Mouse (Mus musculus) olfactory bulb, adult 2 months (tissue): ENCODE data around the gene Isg20. TPM values are rescaled to one million over a fixed set of nuclear protein-coding genes. Genes with fewer than 3 reads are reported as not detected.

Experiments
- H3K27ac ChIP-seq: fragments of 200-500 bp; 2 replicates; pipeline ENCODE4 v1.5.1; 2012; ENCODE audit warnings: low read depth, low read length; ENCODE audit not compliant: insufficient read depth
- H3K4me1 ChIP-seq: fragments of 200-500 bp; 2 replicates; pipeline ENCODE4 v1.6.1; 2012; ENCODE audit warnings: low read length; ENCODE audit not compliant: control insufficient read depth, insufficient read depth
- H3K4me3 ChIP-seq: fragments of 200-500 bp; 2 replicates; pipeline ENCODE4 v1.5.1; 2012; ENCODE audit warnings: mild to moderate bottlenecking, low read depth, low read length, moderate library complexity; ENCODE audit not compliant: insufficient read depth
- CTCF ChIP-seq: fragments of 200-500 bp; IDR thresholded peaks from 2 replicates; pipeline ENCODE4 v1.5.1; 2012; ENCODE audit warnings: low read depth, mild to moderate bottlenecking, low read length, moderate library complexity; ENCODE audit not compliant: insufficient read depth
- POLR2A ChIP-seq: fragments of 200-500 bp; IDR thresholded peaks from 2 replicates; pipeline ENCODE4 v1.6.1; 2012; ENCODE audit warnings: mild to moderate bottlenecking, low read depth, low read length, moderate library complexity; ENCODE audit not compliant: insufficient read depth
- WGBS: fragments of 180-500 bp; shearing (Covaris S2); methylation state at CpG from one replicate; pipeline ENCODE4 v1.1.7; 2018; 5-methylcytosine and 5-hydroxymethylcytosine counted together
- polyA plus RNA-seq: library from polyadenylated mRNA; stranded (reverse); fragments of >200 nt; gene quantifications from 2 replicates; pipeline ENCODE4 v1.2.4, GENCODE M21; 2012; ENCODE audit warnings: low replicate concordance; ENCODE audit not compliant: missing spikeins, insufficient read depth, insufficient read length

Isg20 gene
- polyA plus RNA-seq, 1 experiment: not detected

DNA sequence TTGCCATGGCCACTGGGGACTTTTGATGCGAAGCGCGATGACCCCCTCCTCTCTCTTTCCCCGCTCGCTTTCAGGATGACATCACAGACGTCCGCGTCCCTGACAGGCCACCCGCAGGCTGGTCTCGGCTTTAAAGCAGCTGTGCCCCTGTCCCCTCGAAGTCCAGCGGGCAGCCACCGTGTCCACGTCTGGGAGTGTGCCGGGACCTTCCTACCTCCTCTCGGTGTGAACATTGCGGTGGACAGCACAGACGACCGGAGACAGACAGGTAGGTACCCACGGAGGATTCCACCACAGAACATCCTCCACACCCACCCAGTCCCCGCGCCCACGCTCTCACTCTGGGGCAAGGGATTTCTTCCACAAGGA is 30.8 kb upstream of the Isg20 start:
- H3K4me1 ChIP-seq: peaks cover 36% of the 10 kb centered on the region
- H3K4me3 ChIP-seq: peak overlapping the region; percentile 65
- 0 out of 2 replicates have a peak, but pooled peaks have one; percentile 17 for TF ChIP-seq POLR2A
- TF ChIP-seq CTCF: no peak
- peak overlapping the region; percentile 47; the same call in 1 of the 2 replicates for H3K27ac ChIP-seq
- 1% methylated on average over 23 of the region's 23 CpGs for WGBS

DNA sequence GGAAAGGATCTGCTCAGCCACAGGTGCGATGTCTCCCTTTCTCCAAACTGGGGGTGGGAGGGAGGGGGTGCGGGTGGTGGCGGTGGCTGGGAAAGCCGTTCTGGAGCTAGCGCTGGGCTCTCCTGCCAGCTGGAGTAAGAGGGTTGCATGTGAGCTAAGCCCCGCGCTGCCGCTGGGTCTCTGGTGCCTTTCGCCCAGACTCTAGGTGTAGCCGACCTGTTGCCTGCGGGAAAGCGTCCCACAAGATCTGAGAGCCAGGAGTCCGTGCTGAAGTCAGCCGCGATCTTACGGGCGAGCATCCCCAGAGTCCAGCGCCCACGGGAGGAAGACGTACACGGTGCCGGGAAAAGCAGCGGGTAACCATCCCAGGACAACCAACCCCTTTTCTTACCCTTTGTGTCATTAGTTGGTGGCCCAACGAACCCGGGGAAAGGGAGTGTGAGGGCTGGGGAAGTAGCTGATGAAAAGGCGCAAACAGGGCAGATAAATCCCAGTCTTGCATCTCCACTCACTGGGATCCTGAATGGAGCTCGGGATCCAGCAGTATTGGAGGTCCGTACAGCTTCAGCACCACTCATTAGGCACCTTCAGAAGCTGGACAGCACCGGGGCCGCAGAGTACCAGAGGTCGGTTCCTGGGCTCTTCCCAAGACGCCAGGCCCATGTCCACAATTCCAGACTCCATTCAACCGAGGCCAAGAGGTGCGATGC is 30.1 kb upstream of the Isg20 start:
- 1% methylated on average over 34 of the region's 34 CpGs for WGBS
- H3K4me3 ChIP-seq: peak overlapping the region; percentile 65
- H3K4me1 ChIP-seq: peaks cover 43% of the 10 kb centered on the region
- TF ChIP-seq CTCF (no peak), POLR2A (no peak)
- H3K27ac ChIP-seq: no peak overlapping the region

DNA sequence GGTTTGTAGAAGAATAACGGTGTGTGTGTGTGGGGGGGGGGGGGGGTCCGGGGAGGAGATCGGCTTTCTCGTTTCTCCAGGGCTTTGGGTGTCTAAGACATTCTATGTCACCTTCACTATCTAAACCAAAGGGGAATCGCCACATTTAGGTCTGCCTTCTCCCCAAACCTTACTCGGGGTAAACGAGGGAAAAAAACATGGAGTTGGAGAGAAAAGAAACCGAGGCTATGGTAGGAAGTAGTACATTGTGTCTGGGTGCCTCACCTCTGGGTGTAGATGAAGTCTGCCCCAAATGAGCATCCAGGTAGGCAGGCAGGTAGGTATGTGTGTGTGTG is 29.5 kb upstream of the Isg20 start:
- TF ChIP-seq CTCF (no peak), POLR2A (no peak)
- peak overlapping the region; percentile 65 for H3K4me3 ChIP-seq
- H3K4me1 ChIP-seq: peaks cover 43% of the 10 kb centered on the region
- no peak overlapping the region for H3K27ac ChIP-seq
- 5% methylated on average over 8 of the region's 8 CpGs for WGBS

DNA sequence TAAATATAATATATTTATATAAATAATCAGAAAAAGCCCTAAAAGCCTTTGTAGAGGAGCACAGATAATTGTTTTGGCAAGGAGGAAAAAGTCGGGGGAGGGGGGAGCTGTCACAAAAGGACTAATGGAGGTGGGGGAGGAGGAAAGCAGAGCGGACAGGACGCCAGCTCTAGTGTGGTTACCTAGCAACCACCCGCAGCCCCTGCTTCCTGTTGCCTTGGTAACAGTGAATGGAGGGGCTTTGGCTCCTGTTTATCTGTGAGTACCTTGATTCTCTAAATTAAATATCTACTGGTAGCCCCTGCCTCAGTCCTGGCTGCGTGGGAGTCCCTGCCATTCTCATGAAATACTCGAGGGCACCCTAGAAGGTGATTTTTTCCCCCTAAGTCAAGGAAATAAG is 29.1 kb upstream of the Isg20 start:
- Histone ChIP-seq H3K4me1 (peaks cover 43% of the 10 kb centered on the region), H3K27ac (no peak overlapping the region)
- 8% methylated on average over 6 of the region's 6 CpGs for WGBS

DNA sequence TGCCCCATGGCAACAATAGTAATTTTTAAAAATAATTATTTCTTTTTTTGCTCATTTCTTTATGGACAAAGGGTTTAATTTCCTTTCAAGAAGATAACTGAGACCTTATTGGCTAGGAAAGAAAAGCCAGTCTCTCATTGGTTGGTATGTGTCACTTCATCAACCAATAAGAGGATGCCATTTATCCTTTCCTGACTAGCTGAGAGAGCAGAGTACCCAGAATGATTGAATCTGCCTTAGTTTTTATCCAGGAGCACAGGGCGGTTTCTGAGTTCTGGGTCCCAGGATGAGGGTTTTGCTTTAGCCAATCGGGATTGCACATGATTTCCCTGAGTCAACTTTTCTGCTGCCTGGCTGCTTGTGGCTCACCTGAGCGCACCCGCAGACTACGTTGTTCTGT is 27.8 kb upstream of the Isg20 start:
- H3K4me3 ChIP-seq: no peak overlapping the region
- H3K4me1 ChIP-seq: peaks cover 43% of the 10 kb centered on the region
- no peak overlapping the region for H3K27ac ChIP-seq
- WGBS: 82% methylated on average over 5 of the region's 5 CpGs
- TF ChIP-seq POLR2A: no peak
- no peak for TF ChIP-seq CTCF

More for the DNA sequence above, 29.1 kb upstream of the Isg20 start:
- no peak for TF ChIP-seq CTCF
- no peak for TF ChIP-seq POLR2A
- H3K4me3 ChIP-seq: peak overlapping the region; percentile 25

DNA sequence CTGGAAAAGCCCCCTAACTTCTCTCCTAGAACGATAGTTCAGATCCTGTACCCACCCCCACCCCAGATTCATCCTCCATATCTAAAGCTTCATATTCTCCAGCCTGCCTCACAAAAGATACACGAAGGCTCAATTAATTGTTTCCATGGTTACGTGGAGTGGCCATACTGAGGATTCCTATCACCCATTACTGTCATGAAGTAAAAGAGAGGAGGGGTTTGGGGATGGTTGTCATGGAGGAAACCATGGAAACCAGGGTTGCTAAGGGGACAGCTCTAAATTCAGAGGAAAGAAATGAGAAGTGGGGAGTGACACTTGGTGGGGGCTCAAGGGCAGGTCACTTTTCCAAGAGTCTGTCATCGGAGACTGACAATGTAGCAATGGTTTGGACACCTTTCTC is 26.7 kb upstream of the Isg20 start:
- Histone ChIP-seq H3K4me1 (peaks cover 39% of the 10 kb centered on the region), H3K27ac (no peak overlapping the region), H3K4me3 (no peak overlapping the region)
- WGBS: 39% methylated on average over 4 of the region's 4 CpGs
- TF ChIP-seq POLR2A: no peak
- TF ChIP-seq CTCF: no peak

DNA sequence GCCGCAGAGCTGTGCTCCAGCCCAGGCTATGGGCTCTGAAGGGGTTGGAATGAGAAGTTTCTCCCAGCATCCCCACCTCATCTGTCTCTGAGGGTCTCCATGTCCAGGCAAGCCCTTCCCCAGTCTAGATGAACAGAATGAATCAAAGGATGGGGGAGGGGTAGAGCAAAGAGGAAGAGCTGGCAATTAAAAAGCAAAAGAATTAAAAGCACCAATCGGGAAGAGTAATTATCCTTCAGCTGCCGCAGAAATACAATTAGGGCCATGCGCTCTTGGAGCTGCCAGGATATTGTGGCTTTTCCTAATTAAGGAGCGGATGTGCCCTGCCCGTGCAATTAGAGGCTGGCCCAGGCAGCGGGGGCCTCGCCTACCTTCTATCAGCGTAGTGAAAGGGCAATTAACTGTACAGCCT is 25.8 kb upstream of the Isg20 start:
- TF ChIP-seq POLR2A (no peak), CTCF (no peak)
- peaks cover 29% of the 10 kb centered on the region for H3K4me1 ChIP-seq
- WGBS: 11% methylated on average over 9 of the region's 9 CpGs
- H3K27ac ChIP-seq: no peak overlapping the region
- no peak overlapping the region for H3K4me3 ChIP-seq

DNA sequence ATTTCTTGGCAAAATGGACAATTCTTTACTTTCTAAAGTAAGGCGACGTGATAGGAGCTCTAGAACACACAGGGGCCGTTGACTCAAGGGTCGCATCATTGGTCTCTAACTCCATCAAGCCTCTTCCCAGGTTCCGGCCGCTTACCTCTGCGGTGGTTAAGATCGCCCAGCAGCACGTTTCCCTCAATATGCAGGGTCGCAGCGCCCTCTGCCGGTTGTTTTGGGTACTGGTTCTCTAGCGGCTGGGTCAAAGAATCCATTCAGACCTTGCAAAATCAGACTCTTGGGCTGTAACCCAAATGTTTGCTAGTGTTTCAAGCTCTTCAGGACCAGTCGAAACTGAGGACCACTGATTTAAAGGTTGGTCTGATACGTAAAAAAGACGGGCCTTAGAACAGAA is 22.6 kb upstream of the Isg20 start:
- Histone ChIP-seq H3K4me1 (peaks cover 18% of the 10 kb centered on the region), H3K27ac (no peak overlapping the region), H3K4me3 (no peak overlapping the region)
- 3% methylated on average over 16 of the region's 16 CpGs for WGBS
- TF ChIP-seq CTCF (peak; percentile 97), POLR2A (no peak)

DNA sequence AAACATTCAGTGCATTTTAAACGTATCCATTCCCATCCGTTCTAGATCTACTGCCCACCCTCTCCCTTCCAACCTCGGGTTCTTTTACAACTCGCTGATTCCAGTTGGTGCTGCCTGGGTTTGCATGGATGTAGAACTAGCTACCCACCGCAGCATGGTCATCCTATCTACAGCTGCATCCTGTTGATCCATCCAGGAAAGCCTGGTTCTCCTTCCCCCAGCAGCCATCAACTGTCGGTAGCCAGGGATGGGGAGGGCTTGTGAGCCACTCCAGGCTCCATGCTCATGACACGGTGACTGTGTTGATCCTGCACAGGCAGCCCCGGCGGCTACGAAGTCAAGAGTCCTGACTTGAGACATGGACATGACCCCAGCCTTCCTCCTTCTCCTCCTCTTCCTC is 19.3 kb upstream of the Isg20 start:
- TF ChIP-seq CTCF: no peak
- TF ChIP-seq POLR2A: no peak
- Histone ChIP-seq H3K4me1 (peaks cover 8% of the 10 kb centered on the region), H3K27ac (no peak overlapping the region), H3K4me3 (no peak overlapping the region)
- WGBS: 88% methylated on average over 10 of the region's 10 CpGs

DNA sequence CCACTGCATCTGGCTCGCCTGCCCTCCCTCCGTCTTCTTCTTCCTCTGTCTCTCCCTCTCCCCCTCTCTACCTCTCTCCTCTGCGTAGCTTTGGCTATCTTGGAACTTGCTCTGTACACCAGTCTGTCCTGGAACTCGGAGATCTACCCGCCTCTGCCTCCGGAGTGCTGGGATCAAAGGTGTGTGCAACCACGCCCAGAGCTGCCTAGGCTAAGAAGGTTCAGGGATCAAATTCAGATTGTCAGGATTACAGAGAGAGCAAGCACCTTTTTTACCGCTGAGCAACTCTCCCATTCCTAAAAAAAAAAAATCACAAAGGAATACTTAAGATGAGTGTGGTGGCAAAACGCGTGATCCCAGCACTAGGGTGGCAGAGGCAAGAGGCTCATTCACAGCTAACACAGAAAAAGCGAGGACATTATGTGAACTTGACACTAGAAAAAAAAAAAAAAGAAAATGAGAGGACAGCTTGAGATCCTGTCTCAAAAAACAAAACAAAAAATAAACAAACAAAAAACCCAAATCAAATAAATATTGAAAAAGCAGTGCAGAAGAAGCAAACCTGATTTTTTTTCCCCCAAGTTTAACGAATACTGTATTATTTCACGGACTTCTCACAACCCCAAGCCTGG is 18.1 kb upstream of the Isg20 start:
- H3K27ac ChIP-seq: no peak overlapping the region
- WGBS: 45% methylated on average over 13 of the region's 13 CpGs
- TF ChIP-seq POLR2A (no peak), CTCF (no peak)
- H3K4me1 ChIP-seq: peaks cover 8% of the 10 kb centered on the region
- peak overlapping the region; percentile 77 for H3K4me3 ChIP-seq
